Mouse (Mus musculus): ENCODE measurements around the gene Ptprd.

The Ptprd gene

DNA sequence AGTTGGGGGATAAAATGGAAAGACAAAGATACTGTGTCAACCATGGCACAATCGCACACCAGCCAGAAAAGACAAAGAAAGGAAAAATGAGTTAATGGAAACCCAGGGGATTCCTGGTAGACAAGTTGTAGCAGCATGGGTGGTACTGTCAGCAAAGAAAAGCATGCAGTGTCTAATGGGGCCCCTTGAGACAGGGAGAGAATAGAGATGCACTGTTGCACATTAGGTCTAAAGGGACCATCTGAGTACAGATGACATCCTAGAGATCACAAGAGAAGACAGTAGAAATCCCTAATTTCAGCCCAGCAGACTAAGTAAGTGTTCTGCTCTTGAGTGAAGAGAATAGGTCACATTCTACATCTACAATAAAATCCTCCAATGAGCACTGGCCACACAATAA is 1993.7 kb downstream of the Ptprd start:
- DNase-seq (ENCODE audit: low read depth, low spot score): no peak

DNA sequence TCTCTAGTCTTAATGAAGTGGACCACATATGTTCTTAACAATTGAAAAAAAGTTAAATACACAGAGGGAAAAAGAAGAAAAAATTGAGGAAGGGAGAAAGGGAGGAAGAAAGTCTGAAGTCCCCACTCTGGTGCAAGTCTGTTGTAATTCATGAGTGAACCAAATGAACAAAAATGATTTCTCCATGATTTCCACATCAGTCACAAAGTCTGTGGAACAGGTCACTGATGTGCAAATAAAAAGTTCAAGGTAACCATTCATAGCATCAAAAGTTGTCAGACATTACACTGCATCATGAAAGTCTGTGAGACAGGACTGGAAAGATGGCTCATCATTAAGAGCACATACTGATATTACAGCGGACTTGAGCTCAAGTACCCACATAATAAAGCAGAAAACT is 1996.6 kb downstream of the Ptprd start:
- no peak for DNase-seq (ENCODE audit: low read depth, low spot score)

DNA sequence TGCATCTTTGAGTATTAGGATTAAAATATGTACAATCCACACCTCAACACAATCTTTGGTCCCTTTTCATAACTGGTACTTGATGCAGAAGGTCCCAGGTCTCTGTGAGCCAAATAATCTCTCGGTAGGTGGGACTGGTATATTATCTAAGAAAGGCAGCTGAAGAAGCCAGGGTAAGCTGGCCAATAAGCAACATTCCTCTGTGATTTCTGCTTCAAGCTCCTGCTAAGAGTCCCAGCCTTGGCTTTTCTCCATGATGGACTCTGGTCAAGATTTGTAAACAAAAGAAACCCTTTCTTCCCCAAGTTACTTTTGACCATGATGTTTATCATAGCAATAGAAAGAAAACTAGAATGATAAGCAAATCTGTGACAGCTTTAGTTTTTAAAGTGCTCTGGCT is 2012.4 kb downstream of the Ptprd start:
- no peak for DNase-seq (ENCODE audit: low read depth, low spot score)

DNA sequence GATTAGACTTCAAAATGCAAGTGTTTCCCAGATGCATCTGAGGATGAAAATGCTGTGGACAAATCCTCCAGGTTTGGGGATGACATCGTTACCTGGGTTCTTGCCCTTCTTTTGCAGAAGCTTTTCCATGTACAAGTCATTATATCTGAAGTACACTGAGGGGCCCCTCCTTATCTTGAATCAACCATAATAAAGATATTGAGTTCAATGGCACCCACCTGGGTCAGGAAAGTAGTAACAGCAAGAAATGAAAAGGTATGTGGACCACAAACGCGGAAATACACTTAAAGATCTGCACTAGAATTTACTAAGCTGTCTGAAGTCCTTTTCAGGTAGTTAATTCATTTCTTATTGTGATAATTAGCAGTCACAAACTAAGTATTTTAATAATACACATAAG is 2017.0 kb downstream of the Ptprd start:
- DNase-seq (ENCODE audit: low read depth, low spot score): no peak

DNA sequence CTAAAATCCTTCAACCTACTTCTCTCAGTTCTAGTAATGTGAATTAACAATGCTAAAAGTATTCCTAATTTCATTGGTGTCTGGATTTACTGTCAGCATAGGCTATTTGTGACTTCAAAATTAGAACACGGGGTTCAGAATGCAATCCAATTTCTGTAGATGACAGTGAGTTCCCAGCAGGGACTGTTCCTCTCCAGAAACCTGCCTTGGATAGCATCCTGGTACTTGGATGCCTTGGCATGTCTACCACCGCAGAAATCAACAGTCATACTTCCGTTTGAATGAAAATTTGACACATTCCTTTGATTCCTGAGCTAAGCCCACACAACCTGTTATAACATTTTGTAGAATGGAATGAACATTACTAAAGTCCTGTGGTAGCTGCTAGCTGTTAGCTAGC is 2018.3 kb downstream of the Ptprd start:
- DNase-seq (ENCODE audit: low read depth, low spot score): no peak

DNA sequence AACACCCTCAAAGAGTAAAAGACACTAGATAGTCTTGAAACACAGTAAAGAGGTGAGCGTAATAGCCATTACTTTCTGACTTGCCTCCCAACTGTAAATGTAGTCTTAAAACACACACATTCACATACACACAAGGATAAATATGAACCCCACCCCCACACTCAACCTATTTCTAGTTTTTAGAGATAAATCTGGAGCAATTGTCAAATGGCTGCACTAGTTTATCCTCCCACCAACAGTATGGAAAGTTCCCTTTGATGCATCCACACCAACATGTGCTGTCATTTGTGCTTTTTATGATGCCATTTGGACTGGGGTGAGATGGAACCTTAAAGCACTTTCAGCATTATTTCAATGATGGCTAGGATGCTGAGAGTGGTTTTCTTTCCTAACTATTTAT is 2019.7 kb downstream of the Ptprd start:
- DNase-seq (ENCODE audit: low read depth, low spot score): no peak

DNA sequence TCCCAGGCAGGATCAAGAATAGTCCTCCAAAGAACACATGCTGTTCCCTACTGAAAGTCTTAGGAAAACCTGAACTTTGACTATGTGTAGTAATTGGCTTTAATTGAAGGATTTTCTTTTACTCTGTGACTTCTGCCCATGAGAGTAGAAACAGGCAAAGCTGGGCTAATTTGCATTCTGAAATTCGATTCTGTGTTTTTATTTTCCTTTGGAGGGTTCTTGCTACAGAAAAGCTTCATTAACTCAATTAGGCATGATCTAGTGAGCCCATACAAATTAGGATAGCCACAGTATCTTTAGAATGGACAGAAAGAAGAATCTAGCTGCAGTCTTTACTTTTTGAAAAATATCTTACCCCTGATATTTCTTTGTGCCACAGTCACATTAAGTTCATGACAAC is 2021.0 kb downstream of the Ptprd start:
- DNase-seq (ENCODE audit: low read depth, low spot score): no peak

DNA sequence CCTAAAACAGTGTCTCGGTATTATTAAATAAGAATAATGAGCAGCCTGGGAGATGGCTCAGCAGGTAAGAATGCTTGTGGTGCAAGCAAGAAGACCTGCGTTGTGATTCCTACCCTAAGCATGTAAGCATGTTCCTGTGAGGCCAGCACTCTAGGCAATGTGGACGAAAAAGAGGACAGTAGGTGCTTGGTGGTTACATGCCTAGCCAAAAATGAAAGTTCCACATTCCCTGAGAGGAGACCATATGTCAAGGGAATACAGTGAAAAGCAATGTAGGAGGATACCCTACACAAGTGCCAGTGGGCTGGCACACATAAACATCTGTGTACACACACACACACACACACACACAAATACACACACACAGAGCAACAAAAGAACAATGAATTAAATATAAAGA is 2028.7 kb downstream of the Ptprd start:
- DNase-seq (ENCODE audit: low read depth, low spot score): no peak

DNA sequence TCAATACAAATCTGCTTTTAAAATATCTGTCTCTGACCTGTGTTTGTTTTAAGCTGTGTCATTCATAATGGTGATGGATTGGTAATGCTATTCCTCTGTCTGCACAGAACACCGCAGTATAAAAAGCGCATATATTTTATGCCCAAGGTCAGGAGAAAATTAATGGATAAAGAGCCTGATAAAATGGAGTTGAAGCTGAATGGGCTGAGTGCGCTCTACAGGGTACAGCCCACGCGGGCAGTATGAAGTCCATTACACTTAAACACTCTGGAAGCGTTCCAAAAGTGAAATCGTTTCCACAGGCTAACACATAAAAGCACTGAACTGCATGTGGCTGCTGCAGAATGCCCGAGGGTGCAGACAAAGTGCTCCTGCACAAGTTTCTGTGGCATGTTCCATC is 2032.3 kb downstream of the Ptprd start:
- DNase-seq (ENCODE audit: low read depth, low spot score): no peak

DNA sequence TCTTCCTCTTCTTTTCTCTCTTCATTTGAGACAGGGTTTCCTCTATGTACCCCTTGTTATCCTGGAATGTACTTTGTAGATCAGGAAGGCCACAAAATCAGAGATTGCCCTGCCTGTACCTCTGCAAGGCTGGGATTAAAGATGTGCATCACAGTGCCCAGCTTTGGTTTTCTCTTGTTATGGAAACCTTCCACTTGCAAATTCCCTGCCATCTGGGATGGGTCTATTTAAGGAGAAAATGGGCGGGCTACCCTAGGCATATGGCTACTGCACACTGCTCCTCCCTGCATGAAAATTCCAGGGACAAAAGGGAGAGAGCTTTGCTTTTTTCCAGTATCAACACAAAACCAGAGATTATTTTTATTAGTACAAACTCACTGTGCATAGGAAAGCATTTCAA is 2036.7 kb downstream of the Ptprd start:
- DNase-seq (ENCODE audit: low read depth, low spot score): peak; percentile 29

DNA sequence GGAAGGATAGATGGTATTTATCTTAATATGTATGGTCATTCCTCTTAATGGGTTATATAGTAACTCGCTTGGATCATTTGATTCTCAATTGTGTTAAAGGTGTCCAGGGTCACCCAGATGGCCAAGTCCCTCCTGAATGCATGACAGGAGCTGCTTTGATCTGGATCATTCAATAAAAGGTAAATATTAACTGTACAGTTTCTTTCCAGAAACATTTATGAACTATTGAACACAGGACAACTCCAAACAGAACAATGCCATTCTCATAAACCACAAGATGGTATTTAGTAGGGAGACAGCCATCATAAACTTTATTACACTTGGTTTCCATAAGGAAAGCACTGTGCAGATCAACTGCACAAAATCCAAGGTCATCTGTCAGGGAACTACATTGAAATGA is 2056.0 kb downstream of the Ptprd start:
- DNase-seq (ENCODE audit: low read depth, low spot score): no peak

DNA sequence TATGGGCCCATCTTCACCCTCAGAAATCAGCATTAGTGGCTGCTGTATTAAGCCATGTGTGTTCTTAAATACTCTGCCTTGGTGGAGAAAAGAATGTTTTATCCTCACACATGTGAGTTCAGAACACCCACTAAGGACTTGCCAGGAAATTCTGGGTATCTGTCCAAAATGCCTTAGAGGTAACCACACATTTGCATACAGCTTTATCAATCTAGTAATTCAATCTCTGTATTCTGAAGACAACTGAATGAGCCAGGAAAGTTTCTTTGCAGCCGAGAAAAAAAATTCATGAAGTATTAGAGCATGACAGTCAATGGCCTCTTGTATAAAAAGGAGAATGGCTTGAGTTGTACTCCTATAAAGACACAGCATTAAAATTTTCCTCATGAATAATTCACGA is 2057.6 kb downstream of the Ptprd start:
- DNase-seq (ENCODE audit: low read depth, low spot score): no peak

DNA sequence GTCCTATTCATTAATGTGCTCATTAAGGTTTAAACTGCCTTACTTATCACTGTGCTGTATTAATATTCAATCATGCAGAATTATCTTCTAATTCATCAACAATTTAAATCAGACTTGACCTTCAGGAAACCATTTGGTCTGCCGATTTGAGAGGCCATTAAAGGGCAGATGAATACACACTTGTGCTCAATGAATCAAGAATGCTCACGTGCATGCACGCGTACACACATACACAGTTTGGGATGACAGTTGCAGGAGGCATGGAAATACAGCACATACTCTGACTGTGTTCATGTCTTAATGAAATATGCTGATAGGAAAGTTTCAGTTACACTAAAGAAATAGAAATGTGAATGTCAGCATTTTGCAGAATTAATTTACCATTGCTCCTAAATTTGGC is 2066.8 kb downstream of the Ptprd start:
- no peak for DNase-seq (ENCODE audit: low read depth, low spot score)

DNA sequence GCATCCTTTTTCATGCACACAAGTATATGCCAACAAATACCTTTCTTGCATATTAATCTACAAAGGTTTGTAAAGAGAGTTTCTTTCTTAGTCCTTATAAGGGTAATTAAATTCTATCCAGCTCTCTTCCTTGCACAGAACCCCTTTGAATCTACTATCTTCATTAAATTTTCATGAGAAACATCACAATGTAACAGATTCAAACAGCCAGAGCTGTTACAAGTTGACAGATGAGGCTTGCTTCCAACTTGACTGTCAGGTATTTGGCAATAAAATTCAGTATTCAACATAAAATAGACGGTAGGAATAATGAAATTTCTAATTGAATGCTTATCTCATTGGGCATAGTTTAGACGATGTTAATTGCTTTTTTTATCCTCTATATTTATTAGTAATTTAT is 2067.4 kb downstream of the Ptprd start:
- no peak for DNase-seq (ENCODE audit: low read depth, low spot score)

DNA sequence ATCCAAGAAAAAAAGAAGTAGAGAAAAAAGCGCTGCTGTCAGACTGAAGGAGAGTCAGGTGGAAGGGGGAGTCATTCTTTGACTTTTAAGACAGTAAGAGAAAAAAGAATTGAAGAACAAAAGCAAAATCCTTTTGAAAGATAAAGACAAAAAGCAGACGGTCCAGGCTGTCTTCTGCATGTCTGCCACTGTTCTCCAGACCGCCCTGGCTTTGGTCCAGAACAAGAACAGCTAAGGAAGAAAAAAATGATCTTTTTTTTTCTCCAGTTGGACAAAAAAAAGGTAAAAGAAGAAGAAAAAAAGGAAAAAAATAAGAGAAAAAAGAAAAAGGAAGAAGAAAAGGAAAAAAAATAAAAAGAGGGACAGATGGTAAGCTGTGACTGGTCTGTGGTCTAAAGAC is 2073.9 kb downstream of the Ptprd start:
- DNase-seq (ENCODE audit: low read depth, low spot score): no peak

DNA sequence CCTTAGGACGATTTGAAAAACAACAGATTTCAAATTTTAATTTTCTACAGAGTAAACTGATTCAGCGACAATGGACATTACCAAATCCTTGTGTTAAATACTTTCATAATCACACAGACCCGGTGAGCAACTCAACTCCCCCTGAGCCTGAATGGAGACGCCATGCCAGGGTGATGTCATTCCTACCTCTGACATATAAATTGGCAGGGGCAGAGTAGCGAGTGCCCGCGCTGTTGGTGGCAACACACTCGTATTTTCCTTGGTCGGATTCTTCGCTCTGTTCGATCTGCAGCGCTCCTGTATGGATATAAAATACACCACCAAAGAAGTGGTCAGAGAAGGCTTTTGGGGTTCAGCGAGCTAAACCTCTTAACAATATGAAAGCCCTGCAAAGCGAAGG is 2075.1 kb downstream of the Ptprd start:
- no peak for DNase-seq (ENCODE audit: low read depth, low spot score)

DNA sequence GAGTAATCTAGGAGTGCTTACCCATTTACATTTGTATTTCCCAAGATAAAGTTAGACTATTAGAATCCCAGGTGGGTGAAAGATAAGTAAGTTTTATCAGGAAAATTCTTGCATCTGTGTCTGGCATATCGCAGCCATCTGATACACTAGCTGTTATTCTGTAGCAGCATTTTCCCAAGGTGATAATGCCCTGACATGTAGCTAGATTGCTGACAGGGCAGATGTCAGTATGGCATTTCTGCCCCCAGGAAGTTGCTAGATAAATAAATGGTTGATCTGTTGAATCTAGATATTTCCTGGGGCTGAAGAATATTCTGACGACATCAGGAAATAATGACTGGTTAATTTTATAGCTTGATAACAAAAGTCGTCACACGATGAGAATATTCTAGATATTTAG is 2119.9 kb downstream of the Ptprd start:
- no peak for DNase-seq (ENCODE audit: low read depth, low spot score)

DNA sequence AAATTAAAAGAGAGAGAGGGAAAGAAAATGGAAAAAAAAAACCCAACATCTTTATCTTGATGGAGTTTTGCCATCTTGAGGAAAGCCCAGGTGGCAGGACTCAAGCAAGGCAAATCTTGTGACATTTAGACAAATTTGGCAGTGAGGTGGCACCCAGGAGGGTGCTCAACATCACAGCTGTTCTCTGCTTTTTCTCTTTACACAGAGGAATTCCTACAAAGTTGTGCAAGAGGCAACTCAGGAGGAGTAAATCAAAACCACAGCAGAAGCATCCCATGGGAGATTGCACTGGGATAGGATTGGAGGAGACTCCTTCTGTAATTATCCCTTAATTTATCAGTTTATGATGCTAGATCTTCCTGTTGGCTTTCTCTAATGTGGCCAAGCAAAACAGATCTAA is 2121.9 kb downstream of the Ptprd start:
- DNase-seq (ENCODE audit: low read depth, low spot score): no peak

DNA sequence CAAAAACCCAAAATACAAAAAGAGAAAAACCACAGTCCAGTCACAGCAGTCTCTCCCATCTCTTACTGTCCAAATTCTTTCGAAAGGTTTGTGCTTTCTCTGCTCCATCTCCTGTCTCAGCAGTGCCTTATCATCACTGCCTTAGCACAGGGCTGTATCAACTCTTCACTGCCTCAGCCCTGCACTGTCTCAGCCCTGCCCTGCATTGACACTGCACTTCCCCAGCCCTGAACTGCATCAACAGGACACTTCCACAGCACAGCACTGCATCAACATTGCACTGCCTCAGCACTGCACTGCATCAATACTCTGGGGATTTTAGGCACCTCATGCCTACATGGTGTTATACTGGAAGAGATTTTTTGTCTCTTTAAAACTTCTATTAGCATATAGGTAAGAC is 2135.7 kb downstream of the Ptprd start:
- no peak for DNase-seq (ENCODE audit: low read depth, low spot score)

DNA sequence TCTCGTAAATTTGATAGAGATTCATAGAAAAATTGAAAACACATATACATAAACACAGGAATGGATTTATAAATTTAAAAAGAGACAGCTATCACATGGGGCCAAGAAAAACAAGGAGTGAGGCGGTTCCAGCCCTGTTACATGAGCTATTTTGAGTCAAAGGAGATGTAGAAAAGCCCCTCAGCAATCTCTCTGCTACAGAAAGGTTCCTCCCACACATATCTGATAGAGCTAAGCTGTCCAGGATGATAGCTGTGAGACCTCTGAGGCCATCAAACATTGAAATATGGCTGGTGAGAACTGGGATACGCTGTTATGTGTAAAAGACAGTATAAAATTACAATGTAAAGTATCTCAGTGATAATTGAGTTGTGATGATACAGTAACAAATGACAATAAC is 2138.5 kb downstream of the Ptprd start:
- DNase-seq (ENCODE audit: low read depth, low spot score): no peak

DNA sequence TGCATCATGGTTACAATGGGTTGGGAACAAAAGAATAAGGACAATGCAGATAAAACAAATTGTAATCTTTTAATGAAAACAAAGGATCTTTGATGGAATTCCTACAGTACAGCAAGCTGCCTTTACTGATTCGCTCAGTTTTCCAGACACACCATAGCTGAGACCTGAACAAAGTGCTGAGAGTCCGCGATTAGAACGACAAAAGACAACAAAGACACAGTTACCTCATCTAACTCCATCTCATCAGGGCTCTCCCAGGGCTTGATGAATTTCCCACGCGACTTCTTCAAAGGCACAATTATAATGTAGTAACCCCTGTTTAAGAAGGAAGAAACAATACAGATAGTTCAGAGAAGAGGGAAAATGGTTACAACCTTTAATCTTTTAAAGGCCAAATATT is 2140.0 kb downstream of the Ptprd start:
- peak; percentile 69 for DNase-seq (ENCODE audit: low read depth, low spot score)

DNA sequence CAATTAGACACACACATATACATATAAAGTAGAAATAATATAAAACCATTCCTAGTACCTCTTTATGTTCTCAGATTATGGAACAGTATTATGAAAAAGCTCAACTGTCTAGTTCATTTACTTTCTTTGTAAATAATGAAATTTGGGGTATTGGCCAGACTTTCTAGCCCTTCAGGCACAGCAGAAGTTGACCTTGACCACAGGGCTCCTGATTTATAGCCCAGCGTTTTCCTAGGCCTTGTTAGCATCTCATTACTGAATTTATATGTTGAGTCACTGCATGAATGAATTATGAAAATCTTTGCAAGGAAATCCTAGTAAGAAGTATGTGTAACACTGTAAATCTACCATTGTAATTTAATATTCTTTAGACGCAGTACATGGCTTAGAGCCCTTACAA is 2154.9 kb downstream of the Ptprd start:
- DNase-seq (ENCODE audit: low read depth, low spot score): no peak

DNA sequence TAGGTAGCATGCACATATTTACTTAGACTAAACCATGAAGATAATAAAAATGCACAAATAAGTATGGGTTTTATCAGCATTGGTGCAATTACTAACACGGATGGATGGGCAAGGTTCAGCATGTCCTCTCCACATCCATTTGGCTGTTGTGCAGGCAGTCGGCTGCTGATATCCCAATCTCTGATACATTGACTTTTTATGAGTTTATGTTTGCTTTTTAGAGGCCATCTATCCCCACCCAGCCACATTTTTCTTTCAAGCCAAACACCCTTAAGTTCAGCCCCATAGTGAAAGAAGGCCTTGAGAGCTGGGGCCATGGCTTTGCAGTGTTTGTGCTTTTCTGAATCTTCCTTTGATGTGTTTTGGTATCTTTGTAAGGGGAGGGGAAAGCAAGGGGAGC is 2166.1 kb downstream of the Ptprd start:
- DNase-seq (ENCODE audit: low read depth, low spot score): no peak

DNA sequence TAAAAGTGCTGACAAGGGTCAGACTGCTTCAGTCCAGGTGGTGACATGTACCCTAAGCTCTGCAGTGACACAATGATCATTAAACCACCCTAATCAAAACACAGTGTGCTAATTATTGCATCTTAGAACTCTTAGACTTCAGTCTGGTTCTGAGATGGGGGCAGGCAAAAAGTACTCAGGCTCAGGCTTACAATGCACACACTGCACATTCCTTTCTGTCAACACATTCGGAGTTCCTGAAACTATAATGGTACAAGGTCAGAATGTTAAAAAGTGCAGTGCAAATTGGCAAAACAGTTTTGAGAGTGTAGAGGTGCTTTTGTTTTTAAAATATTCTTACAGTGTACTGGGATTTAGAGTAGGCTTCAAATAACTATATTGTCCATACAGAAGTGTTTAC is 2167.0 kb downstream of the Ptprd start:
- no peak for DNase-seq (ENCODE audit: low read depth, low spot score)

DNA sequence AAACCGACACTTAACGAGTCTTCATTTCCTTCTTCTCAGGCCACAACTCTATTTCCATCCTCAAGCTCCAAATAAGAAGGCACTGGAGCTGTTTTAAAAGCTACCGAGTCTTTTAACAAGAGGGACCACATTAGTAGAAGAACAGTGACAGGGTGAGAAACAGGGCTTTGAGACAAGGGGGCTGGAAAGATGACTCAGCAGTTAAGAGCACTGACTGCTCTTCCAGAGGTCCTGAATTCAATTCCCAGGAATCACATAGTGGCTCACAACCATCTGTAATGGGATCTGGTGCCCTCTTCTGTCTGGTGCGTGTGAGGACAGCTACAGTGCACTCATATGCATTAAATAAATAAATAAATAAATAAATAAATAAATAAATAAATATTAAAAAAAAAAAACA is 2174.6 kb downstream of the Ptprd start:
- DNase-seq (ENCODE audit: low read depth, low spot score): peak; percentile 61
